ENCODE assay signal across 15 mouse cellular contexts in the genomic region with DNA sequence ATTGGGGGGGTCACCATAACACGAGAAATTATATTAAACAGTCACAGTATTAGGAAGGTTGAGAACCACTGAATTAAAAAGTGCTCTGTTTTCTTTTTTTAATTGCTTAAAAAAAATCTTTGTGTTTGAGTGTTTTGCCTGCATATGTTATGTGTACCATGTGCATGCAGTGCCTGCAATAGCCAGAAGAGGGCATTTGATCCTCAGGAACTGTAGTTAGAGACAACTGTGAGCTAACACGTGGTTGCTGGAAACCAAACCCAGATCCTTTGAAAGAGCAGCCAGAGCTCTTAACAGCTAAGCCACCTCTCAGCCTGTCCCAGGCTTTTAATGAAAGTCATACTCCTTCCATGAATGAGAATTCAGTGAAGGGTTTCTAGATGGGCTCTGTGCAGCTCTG. TPM values are rescaled to one million over a fixed set of nuclear protein-coding genes. Genes with fewer than 3 reads are reported as not detected.
DNase-seq lines count a peak whose midpoint lies in the region; TF ChIP-seq lines count a peak whose summit lies in the region.
"Had no signal": no experiment of that assay in that cellular context is flagged by ENCODE, and none has a peak within 500 bp of the region (broad histone marks: within the 10 kb centered on the region; RNA-seq: fewer than 3 reads in every experiment).

No protein-coding gene starts in this region.

- H3K36me3 ChIP-seq in thymus, adult 2 months (ENCODE audit: control insufficient read depth, insufficient read depth, low read length) = no peaks in the 10 kb centered on the region
- H3K36me3 ChIP-seq: intestine, embryonic 15.5 days; limb, embryonic 12.5 days; midbrain, embryonic 15.5 days; neural tube, embryonic 13.5 days had no signal

- TF ChIP-seq POLR2A in thymus, adult 2 months (IDR thresholded peaks at IDR 0.05; ENCODE audit: control insufficient read depth, extremely low read depth, insufficient read depth, low read length, poor library complexity) = no peak

- H3K27me3 ChIP-seq in thymus, adult 2 months (ENCODE audit: control insufficient read depth, insufficient read depth, low read length) = no peaks in the 10 kb centered on the region; the same call in 1 of the 2 replicates

- H3K27ac ChIP-seq in gastrocnemius, adult 2 months = no peak overlapping the region
- no peak overlapping the region for H3K27ac ChIP-seq in left cerebral cortex, adult 2 months
- H3K27ac ChIP-seq in thymus, adult 2 months (ENCODE audit: control insufficient read depth, insufficient read depth, low read length) = no peak overlapping the region
- H3K27ac ChIP-seq: forebrain, embryonic 13.5 days; intestine, embryonic 15.5 days; limb, embryonic 12.5 days; midbrain, embryonic 15.5 days; neural tube, embryonic 13.5 days had no signal

- intact Hi-C loops in gastrocnemius, adult 2 months (cut with DNase I) = no loop called here
- intact Hi-C loops in gastrocnemius, postnatal 36 days (cut with DNase I) = loop anchor here (5.0 kb wide), 1 partner anchor 250 kb away; no protein-coding TSS in a partner anchor
- intact Hi-C loops in left cerebral cortex, adult 2 months (cut with DNase I) = loop anchor here (5.0 kb wide), 1 partner anchor 130 kb away; no protein-coding TSS in a partner anchor
- intact Hi-C loops in left cerebral cortex, postnatal 10 days (cut with DNase I) = no loop called here

- peak; percentile 25; the same call in 1 of the 2 replicates for TF ChIP-seq CTCF in gastrocnemius, adult 2 months (IDR thresholded peaks at IDR 0.05)
- TF ChIP-seq CTCF in left cerebral cortex, adult 2 months (IDR thresholded peaks at IDR 0.05) = peak; percentile 31
- TF ChIP-seq CTCF in thymus, adult 2 months (IDR thresholded peaks at IDR 0.05; ENCODE audit: borderline replicate concordance, control insufficient read depth, extremely low read depth, insufficient read depth, low read length, poor library complexity) = no peak

- H3K4me3 ChIP-seq in gastrocnemius, adult 2 months = no peak overlapping the region
- H3K4me3 ChIP-seq in left cerebral cortex, adult 2 months = no peak overlapping the region
- H3K4me3 ChIP-seq in thymus, adult 2 months (ENCODE audit: control insufficient read depth, insufficient read depth, low read length) = no peak overlapping the region
- H3K4me3 ChIP-seq: forebrain, embryonic 13.5 days; intestine, embryonic 15.5 days; limb, embryonic 12.5 days; midbrain, embryonic 15.5 days; neural tube, embryonic 13.5 days had no signal

- peaks cover 18% of the 10 kb centered on the region for H3K4me1 ChIP-seq in thymus, adult 2 months (replicated peaks; ENCODE audit: control insufficient read depth, insufficient read depth, low read length)

- WGBS in thymus, adult 2 months = 91% methylated on average over 2 of the region's 2 CpGs

- DNase-seq in gastrocnemius, adult 2 months = no peak
- no peak for DNase-seq in gastrocnemius, postnatal 36 days
- no peak for DNase-seq in left cerebral cortex, adult 2 months (ENCODE audit: extremely low spot score in 1 of 2, low spot score in 2 of 2)
- DNase-seq in left cerebral cortex, postnatal 10 days (ENCODE audit: extremely low spot score in 1 of 2, low spot score in 2 of 2) = no peak
- DNase-seq in thymus, adult 2 months = peak; percentile 30
- no peak for DNase-seq in thymus, adult 18-20 months
- DNase-seq in thymus, postnatal 4 days = peak; percentile 59
- DNase-seq in gastrocnemius, adult 8-10 months (ENCODE audit: low spot score in 2 of 2) = no peak
- DNase-seq: gastrocnemius, postnatal 14 days; heart, postnatal 10 days had no signal

RNA-seq across cellular contexts. Expression of gene Spon1, which starts 6.3 kb away (rescaled TPM):
- total RNA-seq in gastrocnemius, adult 2 months (2021) = 1 to 10 TPM; 2.0 to 3.0 TPM
- 1 to 10 TPM; 2.5 to 4.4 TPM for total RNA-seq in gastrocnemius, postnatal 36 days (2021)
- total RNA-seq in left cerebral cortex, adult 2 months (2021) = 10 to 100 TPM; 36.9 to 37.1 TPM
- total RNA-seq in left cerebral cortex, postnatal 10 days (2021) = 10 to 100 TPM; 46.6 to 49.5 TPM
- 2.8 and 3.3 TPM in 2 replicates for polyA plus RNA-seq in thymus, adult 2 months (2012; rRNA removed)
- total RNA-seq in gastrocnemius, adult 8-10 months (2022) = 1 to 10 TPM; 1.0 to 4.8 (median 2.0) TPM

Comparison
In these comparisons a context has a peak if more than half of its experiments do, and no peak if none do; other contexts are left out.
1. DNase-seq: peak in thymus, adult 2 months (single experiment) and thymus, postnatal 4 days (single experiment); none in gastrocnemius, adult 2 months (single experiment), gastrocnemius, postnatal 36 days (0 of 2), left cerebral cortex, adult 2 months (0 of 2), left cerebral cortex, postnatal 10 days (0 of 2), thymus, adult 18-20 months (0 of 2) and gastrocnemius, adult 8-10 months (0 of 2).
2. intact Hi-C loops: an anchor here in gastrocnemius, postnatal 36 days (5.0 kb wide) and left cerebral cortex, adult 2 months (5.0 kb wide); none called in gastrocnemius, adult 2 months and left cerebral cortex, postnatal 10 days.
3. RNA of gene Spon1, which starts 6.3 kb away (total RNA-seq): 46.6 to 49.5 TPM in left cerebral cortex, postnatal 10 days and 36.9 to 37.1 TPM in left cerebral cortex, adult 2 months; 2.5 to 4.4 TPM in gastrocnemius, postnatal 36 days, 2.0 to 3.0 TPM in gastrocnemius, adult 2 months and 1.0 to 4.8 TPM in gastrocnemius, adult 8-10 months; every median in the first group is over 4 times any median in the second.